9 mouse cellular contexts compared by ENCODE assay signal in the genomic region with DNA sequence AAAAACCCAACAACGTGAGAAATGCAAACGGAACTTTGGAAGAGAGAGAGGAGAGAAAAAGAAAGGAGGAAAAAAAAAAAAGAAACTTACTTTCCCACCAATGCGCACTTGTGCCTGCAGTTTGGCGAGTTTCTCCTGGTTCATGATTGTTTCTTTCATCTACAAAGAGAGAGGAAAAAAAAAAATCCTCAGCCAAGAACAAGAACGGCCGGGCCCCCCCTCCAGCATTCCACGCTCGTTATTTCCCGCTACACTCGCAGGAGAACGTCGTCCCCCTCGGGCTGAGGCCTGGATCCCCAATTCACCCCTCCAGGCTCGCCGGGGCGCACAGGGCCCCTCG. TPM values are rescaled to one million over a fixed set of nuclear protein-coding genes. Genes with fewer than 3 reads are reported as not detected.
DNase-seq lines count a peak whose midpoint lies in the region; ATAC-seq and TF ChIP-seq lines count a peak whose summit lies in the region.
"Had no signal": no experiment of that assay in that cellular context is flagged by ENCODE, and none has a peak within 500 bp of the region (broad histone marks: within the 10 kb centered on the region; RNA-seq: fewer than 3 reads in every experiment).

No protein-coding gene starts in this region.

- intact Hi-C loops in heart, postnatal 14 days (cut with DNase I), result no loop called here

- TF ChIP-seq CTCF in heart, postnatal 0 days (IDR thresholded peaks at IDR 0.05; ENCODE audit: low read depth), result no peak
- TF ChIP-seq CTCF in G1E (IDR thresholded peaks at IDR 0.05; ENCODE audit: low read depth, low read length), result no peak

- no peak for ATAC-seq in heart, postnatal 0 days (ENCODE audit: insufficient read depth, low read depth)
- ATAC-seq in G1E (ENCODE audit: extremely low read depth, insufficient number of reproducible peaks, low FRiP score, poor library complexity, severe bottlenecking), result no peak
- ATAC-seq in forebrain, embryonic 16.5 days, result no peak

- no peak for TF ChIP-seq EP300 in heart, postnatal 0 days (IDR thresholded peaks at IDR 0.05; ENCODE audit: low read depth)

- H3K79me2 ChIP-seq in macrophage (ENCODE audit: inconsistent target), result peaks cover 55% of the 10 kb centered on the region

- H3K4me3 ChIP-seq in heart, postnatal 0 days (ENCODE audit: low read depth, low read length), result peak overlapping the region; percentile 87
- H3K4me3 ChIP-seq in G1E (ENCODE audit: low read depth, low read length), result peak overlapping the region; percentile 92
- peak overlapping the region; percentile 82 for H3K4me3 ChIP-seq in forebrain, embryonic 16.5 days (replicated peaks; ENCODE audit: low read length)
- peak overlapping the region; percentile 64 for H3K4me3 ChIP-seq in macrophage (ENCODE audit: inconsistent target)

- under 1% methylated on average over 16 of the region's 17 CpGs for WGBS in heart, postnatal 0 days
- under 1% methylated on average over 15 of the region's 17 CpGs for WGBS in forebrain, embryonic 16.5 days
- WGBS in macrophage (ENCODE audit: missing documents), result 0% methylated on average over 9 of the region's 17 CpGs

- peaks cover 26% of the 10 kb centered on the region for H3K36me3 ChIP-seq in heart, postnatal 0 days (replicated peaks; ENCODE audit: control insufficient read depth, insufficient read depth, low read length)
- H3K36me3 ChIP-seq in G1E (replicated peaks) (peaks cover 44% of the 10 kb centered on the region), macrophage (ENCODE audit: inconsistent target) (peaks cover 22% of the 10 kb centered on the region; the same call in 1 of the 2 replicates)
- H3K36me3 ChIP-seq in forebrain, embryonic 16.5 days (ENCODE audit: control insufficient read depth, insufficient read depth), result peaks cover 16% of the 10 kb centered on the region; the same call in 1 of the 2 replicates

- peaks cover 5% of the 10 kb centered on the region for H3K4me1 ChIP-seq in heart, postnatal 0 days (ENCODE audit: control insufficient read depth, insufficient read depth)
- H3K4me1 ChIP-seq in G1E (ENCODE audit: insufficient read depth, low read depth, low read length), result peaks cover 40% of the 10 kb centered on the region
- peaks cover 13% of the 10 kb centered on the region for H3K4me1 ChIP-seq in forebrain, embryonic 16.5 days (replicated peaks; ENCODE audit: control insufficient read depth, insufficient read depth, low read length)

- peak overlapping the region; percentile 77 for H3K4me2 ChIP-seq in heart, postnatal 0 days (ENCODE audit: low read depth, low read length)
- peak overlapping the region; percentile 72 for H3K4me2 ChIP-seq in forebrain, embryonic 16.5 days (ENCODE audit: low read length)

- DNase-seq in heart, postnatal 0 days (ENCODE audit: low spot score), result no peak
- no peak for DNase-seq in heart, postnatal 14 days
- no peak for DNase-seq in G1E (ENCODE audit: low spot score)
- DNase-seq in c-Kit-positive CD71-positive TER-119-positive erythroid progenitor cells, embryonic 14.5 days (ENCODE audit: low spot score), result no peak
- DNase-seq in ovary, postnatal 14 days (ENCODE audit: low spot score), result no peak
- no peak for DNase-seq in thymus, postnatal 36 days

- H3K27ac ChIP-seq in heart, postnatal 0 days (ENCODE audit: low read depth), result peak overlapping the region; percentile 92
- peak overlapping the region; percentile 83 for H3K27ac ChIP-seq in forebrain, embryonic 16.5 days (ENCODE audit: low read length)
- peak overlapping the region; percentile 32 for H3K27ac ChIP-seq in macrophage

- no peaks in the 10 kb centered on the region for H3K27me3 ChIP-seq in heart, postnatal 0 days (ENCODE audit: control insufficient read depth, insufficient read depth, low read length)
- H3K27me3 ChIP-seq in G1E (ENCODE audit: insufficient read depth, low read length), result no peaks in the 10 kb centered on the region
- H3K27me3 ChIP-seq in forebrain, embryonic 16.5 days (replicated peaks; ENCODE audit: control insufficient read depth, insufficient read depth, low read length), result no peaks in the 10 kb centered on the region

- H3K9ac ChIP-seq in heart, postnatal 0 days (replicated peaks; ENCODE audit: low read depth, low read length), result peak overlapping the region; percentile 91
- H3K9ac ChIP-seq in forebrain, embryonic 16.5 days (replicated peaks; ENCODE audit: low read depth, low read length), result peak overlapping the region; percentile 82

- H3K9me3 ChIP-seq in heart, postnatal 0 days (replicated peaks; ENCODE audit: control insufficient read depth, low read length), result no peaks in the 10 kb centered on the region
- no peaks in the 10 kb centered on the region for H3K9me3 ChIP-seq in G1E (replicated peaks)
- H3K9me3 ChIP-seq in forebrain, embryonic 16.5 days (ENCODE audit: control insufficient read depth, low read length), result no peaks in the 10 kb centered on the region

RNA-seq across cellular contexts. Expression of gene Btf3, which starts 0.7 kb away (rescaled TPM):
- 208 and 210 TPM in 2 replicates for total RNA-seq in heart, postnatal 0 days (2014; rRNA removed; ENCODE audit: low replicate concordance)
- polyA plus RNA-seq in heart, postnatal 0 days (2015; fragmentation: Nextera tagmentation; extraction: Ambion mirVana), result 384 and 393 TPM in 2 replicates
- 100 to 1,000 TPM; 201 to 210 TPM for total RNA-seq in heart, postnatal 14 days (2021)
- 982 and 1,121 TPM in 2 replicates for total RNA-seq in G1E (2014; fragmentation: Nextera tagmentation)
- 2,215 and 2,347 TPM in 2 replicates for total RNA-seq in G1E (2017)
- polyA plus RNA-seq in G1E (2012), result 141 and 144 TPM in 2 replicates
- polyA plus RNA-seq in forebrain, embryonic 16.5 days (2015; fragmentation: Nextera tagmentation; extraction: Ambion mirVana), result 536 and 561 TPM in 2 replicates
- total RNA-seq in macrophage (2018; cell fraction: chromatin; rRNA removed), result 100 to 1,000 TPM in 1 of 26 experiments, 10 to 100 TPM in 25; 26.7 to 120 (median 61.4) TPM
- 100 to 1,000 TPM; 302 to 427 (median 356) TPM for total RNA-seq in macrophage (2018; cell fraction: cytosol; rRNA removed)
- total RNA-seq in macrophage (2018; cell fraction: nucleus; rRNA removed), result 100 to 1,000 TPM in 17 of 26 experiments, 10 to 100 TPM in 9; 53.7 to 207 (median 110) TPM
- polyA plus RNA-seq in macrophage (2018), result 403 to 596 TPM (median 502 TPM) in 3 replicates

RNA-seq across cellular contexts. Expression of gene Gm21976, which starts 36.4 kb away (rescaled TPM):
- total RNA-seq in heart, postnatal 0 days (2014; rRNA removed; ENCODE audit: low replicate concordance), result not detected in 2 replicates
- polyA plus RNA-seq in heart, postnatal 0 days (2015; fragmentation: Nextera tagmentation; extraction: Ambion mirVana), result 0.16 TPM in 1 of 2 replicates, not detected in the other
- total RNA-seq in heart, postnatal 14 days (2021), result not detected
- total RNA-seq in G1E (2014; fragmentation: Nextera tagmentation) (not detected in 2 replicates), G1E (2017) (not detected in 2 replicates)
- polyA plus RNA-seq in G1E (2012) (not detected in 2 replicates), macrophage (2018) (not detected in 3 replicates)
- not detected in 2 replicates for polyA plus RNA-seq in forebrain, embryonic 16.5 days (2015; fragmentation: Nextera tagmentation; extraction: Ambion mirVana)
- total RNA-seq in macrophage (2018; cell fraction: chromatin; rRNA removed), result not detected
- not detected for total RNA-seq in macrophage (2018; cell fraction: cytosol; rRNA removed)
- total RNA-seq in macrophage (2018; cell fraction: nucleus; rRNA removed), result not detected
- total RNA-seq: granulocyte monocyte progenitor cell, adult 5-6 weeks had no signal

RNA-seq across cellular contexts. Expression of gene Foxd1, which starts 37.9 kb away (rescaled TPM):
- total RNA-seq in heart, postnatal 0 days (2014; rRNA removed; ENCODE audit: low replicate concordance), result not detected in 2 replicates
- not detected in 2 replicates for polyA plus RNA-seq in heart, postnatal 0 days (2015; fragmentation: Nextera tagmentation; extraction: Ambion mirVana)
- under 1 TPM in 1 of 2 experiments, not detected in 1; 0.07 TPM for total RNA-seq in heart, postnatal 14 days (2021)
- not detected in 2 replicates for total RNA-seq in G1E (2014; fragmentation: Nextera tagmentation)
- 0.05 TPM in 1 of 2 replicates, not detected in the other for total RNA-seq in G1E (2017)
- not detected in 2 replicates for polyA plus RNA-seq in G1E (2012)
- polyA plus RNA-seq in forebrain, embryonic 16.5 days (2015; fragmentation: Nextera tagmentation; extraction: Ambion mirVana), result 0.46 and 0.50 TPM in 2 replicates
- not detected for total RNA-seq in macrophage (2018; cell fraction: chromatin; rRNA removed)
- not detected for total RNA-seq in macrophage (2018; cell fraction: cytosol; rRNA removed)
- total RNA-seq in macrophage (2018; cell fraction: nucleus; rRNA removed), result not detected
- polyA plus RNA-seq in macrophage (2018), result not detected in 3 replicates
- total RNA-seq: granulocyte monocyte progenitor cell, adult 5-6 weeks had no signal

RNA-seq across cellular contexts. Expression of gene Ankra2, which starts 53.2 kb away (rescaled TPM):
- total RNA-seq in heart, postnatal 0 days (2014; rRNA removed; ENCODE audit: low replicate concordance), result 12.3 and 40.9 TPM in 2 replicates
- 18.5 and 19.3 TPM in 2 replicates for polyA plus RNA-seq in heart, postnatal 0 days (2015; fragmentation: Nextera tagmentation; extraction: Ambion mirVana)
- total RNA-seq in heart, postnatal 14 days (2021), result 10 to 100 TPM; 29.8 to 30.7 TPM
- total RNA-seq in G1E (2014; fragmentation: Nextera tagmentation) (19.8 and 29.0 TPM in 2 replicates), G1E (2017) (50.0 and 53.0 TPM in 2 replicates)
- polyA plus RNA-seq in G1E (2012) (16.3 and 20.9 TPM in 2 replicates), macrophage (2018) (17.2 to 20.5 TPM (median 18.5 TPM) in 3 replicates)
- polyA plus RNA-seq in forebrain, embryonic 16.5 days (2015; fragmentation: Nextera tagmentation; extraction: Ambion mirVana), result 55.9 and 65.2 TPM in 2 replicates
- total RNA-seq in macrophage (2018; cell fraction: chromatin; rRNA removed), result 10 to 100 TPM; 11.2 to 58.7 (median 27.8) TPM
- 10 to 100 TPM; 11.0 to 19.4 (median 17.2) TPM for total RNA-seq in macrophage (2018; cell fraction: cytosol; rRNA removed)
- 10 to 100 TPM; 15.7 to 56.1 (median 24.7) TPM for total RNA-seq in macrophage (2018; cell fraction: nucleus; rRNA removed)

RNA-seq across cellular contexts. Expression of gene Utp15, which starts 53.3 kb away (rescaled TPM):
- total RNA-seq in heart, postnatal 0 days (2014; rRNA removed; ENCODE audit: low replicate concordance), result 8.5 and 13.9 TPM in 2 replicates
- polyA plus RNA-seq in heart, postnatal 0 days (2015; fragmentation: Nextera tagmentation; extraction: Ambion mirVana), result 6.5 and 7.7 TPM in 2 replicates
- total RNA-seq in heart, postnatal 14 days (2021), result 1 to 10 TPM; 6.8 TPM
- 49.2 and 51.6 TPM in 2 replicates for total RNA-seq in G1E (2014; fragmentation: Nextera tagmentation)
- 73.7 and 81.2 TPM in 2 replicates for total RNA-seq in G1E (2017)
- polyA plus RNA-seq in G1E (2012), result 21.3 and 22.4 TPM in 2 replicates
- 37.3 and 38.9 TPM in 2 replicates for polyA plus RNA-seq in forebrain, embryonic 16.5 days (2015; fragmentation: Nextera tagmentation; extraction: Ambion mirVana)
- total RNA-seq in macrophage (2018; cell fraction: chromatin; rRNA removed), result 10 to 100 TPM; 23.8 to 63.4 (median 38.6) TPM
- 10 to 100 TPM; 10.7 to 20.0 (median 16.5) TPM for total RNA-seq in macrophage (2018; cell fraction: cytosol; rRNA removed)
- total RNA-seq in macrophage (2018; cell fraction: nucleus; rRNA removed), result 10 to 100 TPM; 19.1 to 54.5 (median 28.2) TPM
- 12.3 to 19.6 TPM (median 15.1 TPM) in 3 replicates for polyA plus RNA-seq in macrophage (2018)

Comparison
In these comparisons a context has a peak if more than half of its experiments do, and no peak if none do; other contexts are left out.
1. H3K27ac ChIP-seq: peak in every context shown above with its lines; median percentile 92 in heart, postnatal 0 days; 83 in forebrain, embryonic 16.5 days; 32 in macrophage.